Mouse (Mus musculus): ENCODE measurements around the gene Nfib.
"Not testable (repeated sequence)": the region's sequence is repeated elsewhere in the genome, so short reads cannot be mapped to it uniquely, and the experiment has no call there.

Gene Nfib

GRCm38 (mm10) chr4:82275996-82276395 is 429.6 kb downstream of the Nfib start:
- in situ Hi-C loops (cut with MboI; ENCODE audit: low sequenced_read_pairs): no loop called here

- in situ Hi-C loops (cut with MboI; ENCODE audit: low sequenced_read_pairs): no loop called here
These were observed 432.3 kb downstream of the Nfib start for GRCm38 (mm10) chr4:82273049-82273754.

GRCm38 (mm10) chr4:82272099-82272498 is 433.5 kb downstream of the Nfib start:
- in situ Hi-C loops (cut with MboI; ENCODE audit: low sequenced_read_pairs): no loop called here

- in situ Hi-C loops (cut with MboI; ENCODE audit: low sequenced_read_pairs): no loop called here
These were observed 434.0 kb downstream of the Nfib start for GRCm38 (mm10) chr4:82271547-82271946.

GRCm38 (mm10) chr4:82267832-82268778 is 437.4 kb downstream of the Nfib start:
- in situ Hi-C loops (cut with MboI; ENCODE audit: low sequenced_read_pairs): no loop called here

- in situ Hi-C loops (cut with MboI; ENCODE audit: low sequenced_read_pairs): no loop called here
These were observed 439.4 kb downstream of the Nfib start for GRCm38 (mm10) chr4:82266066-82266619.

GRCm38 (mm10) chr4:82258545-82258944 is 447.0 kb downstream of the Nfib start:
- in situ Hi-C loops (cut with MboI; ENCODE audit: low sequenced_read_pairs): not testable (repeated sequence)

GRCm38 (mm10) chr4:82252054-82252453 is 453.5 kb downstream of the Nfib start:
- in situ Hi-C loops (cut with MboI; ENCODE audit: low sequenced_read_pairs): no loop called here

- in situ Hi-C loops (cut with MboI; ENCODE audit: low sequenced_read_pairs): no loop called here
These were observed 455.2 kb downstream of the Nfib start for GRCm38 (mm10) chr4:82250355-82250659.

GRCm38 (mm10) chr4:82249518-82250354 is 455.8 kb downstream of the Nfib start:
- in situ Hi-C loops (cut with MboI; ENCODE audit: low sequenced_read_pairs): no loop called here

- in situ Hi-C loops (cut with MboI; ENCODE audit: low sequenced_read_pairs): no loop called here
These were observed 456.6 kb downstream of the Nfib start for GRCm38 (mm10) chr4:82248961-82249360.

GRCm38 (mm10) chr4:82248031-82248430 is 457.5 kb downstream of the Nfib start:
- in situ Hi-C loops (cut with MboI; ENCODE audit: low sequenced_read_pairs): no loop called here

GRCm38 (mm10) chr4:82246290-82246689 is 459.3 kb downstream of the Nfib start:
- in situ Hi-C loops (cut with MboI; ENCODE audit: low sequenced_read_pairs): no loop called here

Measured in CH12F3 (cell line).